In genomic region chr16:38653390-38653871, GRCm38 (mm10) we compare ENCODE assay signal across 8 mouse cellular contexts. TPM values are rescaled to one million over a fixed set of nuclear protein-coding genes. Genes with fewer than 3 reads are reported as not detected.
DNase-seq lines count a peak whose midpoint lies in the region; ATAC-seq and TF ChIP-seq lines count a peak whose summit lies in the region.

No protein-coding gene starts in this region.

- H3K4me2 ChIP-seq in kidney, embryonic 16.5 days (replicated peaks; ENCODE audit: low read depth, low read length) = no peak overlapping the region

- H3K27ac ChIP-seq in embryonic fibroblast, embryonic 13.5 days (ENCODE audit: insufficient read depth, low read length) = 0 out of 2 replicates have a peak overlapping the region, but pooled peaks have one; percentile 7
- peak overlapping the region; percentile 11; the same call in 1 of the 2 replicates for H3K27ac ChIP-seq in kidney, embryonic 16.5 days (ENCODE audit: low read length)

- peak; percentile 17; the same call in 1 of the 2 replicates for ATAC-seq in kidney, embryonic 16.5 days (ENCODE audit: low FRiP score, low TSS enrichment)
- ATAC-seq in megakaryocyte, adult 5-6 weeks (ENCODE audit: poor library complexity, severe bottlenecking) = peak; percentile 55
- no peak for ATAC-seq in monocyte, adult 5-6 weeks (replicated peaks; ENCODE audit: insufficient number of reproducible peaks, low FRiP score, low TSS enrichment, poor library complexity, severe bottlenecking)

- no peak for TF ChIP-seq CTCF in embryonic fibroblast, embryonic 13.5 days (IDR thresholded peaks at IDR 0.05; ENCODE audit: borderline replicate concordance, insufficient read depth, low read length)

- H3K36me3 ChIP-seq in kidney, embryonic 16.5 days (ENCODE audit: insufficient read depth, low read length) = no peaks in the 10 kb centered on the region

- H3K9ac ChIP-seq in kidney, embryonic 16.5 days (replicated peaks; ENCODE audit: low read length) = no peak overlapping the region

- H3K27me3 ChIP-seq in kidney, embryonic 16.5 days (ENCODE audit: insufficient read depth, low read length) = no peaks in the 10 kb centered on the region

- peaks cover 12% of the 10 kb centered on the region for H3K4me1 ChIP-seq in embryonic fibroblast, embryonic 13.5 days (ENCODE audit: control insufficient read depth, insufficient read depth, low read length)
- H3K4me1 ChIP-seq in kidney, embryonic 16.5 days (ENCODE audit: insufficient read depth, low read length) = peaks cover 26% of the 10 kb centered on the region

- peak; percentile 43 for DNase-seq in urinary bladder, postnatal 14 days (ENCODE audit: low spot score)
- DNase-seq in urinary bladder, postnatal 25 days (ENCODE audit: low spot score) = no peak
- peak; percentile 77 for DNase-seq in thymus, postnatal 4 days
- no peak for DNase-seq in Muller cell, postnatal 12 days (ENCODE audit: inconsistent ontology term)

- WGBS in kidney, embryonic 16.5 days = 19% methylated on average over 10 of the region's 10 CpGs

- no peak overlapping the region for H3K4me3 ChIP-seq in embryonic fibroblast, embryonic 13.5 days (ENCODE audit: insufficient read depth, low read length)
- no peak overlapping the region for H3K4me3 ChIP-seq in kidney, embryonic 16.5 days (ENCODE audit: low read length)

- no peaks in the 10 kb centered on the region for H3K9me3 ChIP-seq in kidney, embryonic 16.5 days (ENCODE audit: low read length)

- TF ChIP-seq POLR2A in embryonic fibroblast, embryonic 13.5 days (IDR thresholded peaks at IDR 0.05; ENCODE audit: low read depth, low read length) = no peak

RNA-seq across cellular contexts. Expression of gene Arhgap31, which starts 59.6 kb away (rescaled TPM):
- 27.7 and 31.1 TPM in 2 replicates for polyA plus RNA-seq in embryonic fibroblast, embryonic 13.5 days (2011; ENCODE audit: insufficient read length, low read depth, missing spikeins)
- 10.8 and 13.3 TPM in 2 replicates for polyA plus RNA-seq in kidney, embryonic 16.5 days (2015; fragmentation: Nextera tagmentation; extraction: Ambion mirVana)
- 20.4 and 21.4 TPM in 2 replicates for total RNA-seq in megakaryocyte, adult 5-6 weeks (2015)
- total RNA-seq in megakaryocyte, adult 5-6 weeks (2017) = 10.0 and 14.6 TPM in 2 replicates
- 8.6 to 14.4 TPM (median 13.7 TPM) in 3 replicates for total RNA-seq in monocyte, adult 5-6 weeks (2017)

Comparison
In these comparisons a context has a peak if more than half of its experiments do, and no peak if none do; other contexts are left out.
1. DNase-seq: peak in urinary bladder, postnatal 14 days (single experiment) and thymus, postnatal 4 days (single experiment); none in urinary bladder, postnatal 25 days (single experiment) and Muller cell, postnatal 12 days (single experiment).